Mouse (Mus musculus): ENCODE measurements around the gene Gm11444. TPM values are rescaled to one million over a fixed set of nuclear protein-coding genes. Genes with fewer than 3 reads are reported as not detected.
A peak's percentile ranks its signal among the peaks of the same experiment; 100 is the strongest.

Gm11444 gene
- total RNA-seq, 2 experiments from 2014 or later, result not detected

DNA sequence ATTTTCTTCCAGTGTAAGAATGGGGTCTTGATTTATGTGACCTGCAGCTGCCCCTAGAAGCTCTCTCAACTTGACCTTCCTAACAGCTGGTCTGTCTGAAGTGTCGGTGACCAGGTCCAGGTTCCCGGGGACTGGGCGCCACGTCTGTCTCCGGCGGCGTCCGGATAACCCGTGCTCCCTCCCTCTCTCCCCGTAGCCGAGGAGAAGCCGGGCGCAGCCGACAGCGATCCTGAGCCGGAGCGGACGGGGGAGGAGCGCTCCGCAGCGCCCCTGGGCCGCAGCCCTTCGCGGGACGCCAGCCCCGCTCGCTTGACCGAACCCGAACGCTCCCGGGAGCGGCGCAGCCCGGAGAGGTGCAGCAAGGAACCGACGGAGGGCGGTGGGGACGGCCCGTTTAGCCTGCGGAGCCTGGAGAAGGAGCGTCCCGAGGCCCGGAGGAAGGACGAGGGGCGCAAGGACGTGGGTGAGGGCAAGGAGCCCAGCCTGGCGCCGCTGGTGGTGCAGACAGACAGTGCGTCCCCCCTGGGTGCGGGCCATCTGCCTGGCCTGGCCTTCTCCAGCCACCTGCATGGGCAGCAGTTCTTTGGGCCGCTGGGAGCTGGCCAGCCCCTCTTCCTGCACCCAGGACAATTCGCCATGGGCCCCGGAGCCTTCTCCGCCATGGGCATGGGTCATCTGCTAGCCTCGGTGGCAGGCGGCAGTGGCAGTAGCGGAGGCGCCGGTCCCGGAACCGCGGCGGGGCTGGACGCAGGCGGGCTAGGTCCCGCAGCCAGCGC is 12.3 kb downstream of the Gm11444 start:
- peak in 1 of 2 experiments; percentile 25 for DNase-seq
- intact Hi-C loops (cut with DNase I), result no loop called here

DNA sequence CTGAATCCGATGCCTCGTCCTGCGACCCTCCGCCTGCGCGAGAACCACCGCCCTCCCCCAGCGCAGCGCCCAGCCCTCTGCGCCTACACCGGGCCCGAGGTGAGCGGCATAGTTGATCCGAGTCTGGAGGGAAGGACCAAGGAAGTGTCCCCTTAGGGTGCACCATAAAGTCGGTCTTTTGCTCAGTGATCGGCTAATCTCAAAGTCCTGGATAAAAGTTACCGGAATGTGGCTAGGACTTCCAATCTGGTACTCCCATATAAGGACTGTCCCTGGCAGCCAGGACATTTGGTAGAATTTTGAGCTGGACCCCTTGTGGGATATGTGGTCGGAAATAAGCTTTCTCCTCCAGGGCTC is 12.9 kb downstream of the Gm11444 start:
- no peak for DNase-seq
- intact Hi-C loops (cut with DNase I), result no loop called here

DNA sequence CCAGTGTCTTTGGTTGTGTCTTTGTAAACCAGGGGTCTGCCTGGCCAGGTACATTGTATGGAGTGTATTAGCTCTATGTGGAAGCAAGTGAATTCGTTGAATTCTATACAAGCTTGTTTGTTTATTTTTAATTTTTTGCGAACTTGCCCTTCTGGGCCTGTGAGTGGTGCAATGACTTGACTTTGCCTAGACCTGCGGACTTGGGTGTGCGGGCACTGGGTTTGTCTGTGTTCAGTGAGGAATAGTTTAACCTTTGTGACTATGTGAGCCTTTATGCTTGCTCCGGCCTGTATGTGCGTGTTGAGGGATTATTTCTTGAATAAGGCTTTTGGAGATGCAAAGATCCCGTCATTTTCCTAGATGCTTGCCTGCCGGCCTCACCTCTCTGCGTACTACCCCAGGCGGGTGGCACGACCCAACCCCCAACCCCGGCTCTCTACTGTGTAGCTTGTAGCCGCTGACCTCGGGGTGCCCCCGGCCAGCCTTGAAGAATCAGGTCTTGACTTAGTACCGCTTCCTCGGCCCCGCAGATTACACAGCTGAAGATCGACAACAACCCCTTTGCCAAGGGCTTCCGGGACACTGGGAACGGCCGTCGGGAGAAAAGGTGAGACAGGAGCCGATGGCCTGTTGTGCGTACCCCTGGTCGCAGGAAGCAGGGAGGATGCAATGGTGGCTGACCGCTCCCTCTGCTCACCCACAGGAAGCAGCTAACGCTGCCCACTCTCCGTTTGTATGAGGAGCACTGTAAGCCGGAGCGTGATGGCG is 13.4 kb downstream of the Gm11444 start:
- peak in 1 of 2 experiments; percentile 25 for DNase-seq
- intact Hi-C loops (cut with DNase I), result no loop called here

DNA sequence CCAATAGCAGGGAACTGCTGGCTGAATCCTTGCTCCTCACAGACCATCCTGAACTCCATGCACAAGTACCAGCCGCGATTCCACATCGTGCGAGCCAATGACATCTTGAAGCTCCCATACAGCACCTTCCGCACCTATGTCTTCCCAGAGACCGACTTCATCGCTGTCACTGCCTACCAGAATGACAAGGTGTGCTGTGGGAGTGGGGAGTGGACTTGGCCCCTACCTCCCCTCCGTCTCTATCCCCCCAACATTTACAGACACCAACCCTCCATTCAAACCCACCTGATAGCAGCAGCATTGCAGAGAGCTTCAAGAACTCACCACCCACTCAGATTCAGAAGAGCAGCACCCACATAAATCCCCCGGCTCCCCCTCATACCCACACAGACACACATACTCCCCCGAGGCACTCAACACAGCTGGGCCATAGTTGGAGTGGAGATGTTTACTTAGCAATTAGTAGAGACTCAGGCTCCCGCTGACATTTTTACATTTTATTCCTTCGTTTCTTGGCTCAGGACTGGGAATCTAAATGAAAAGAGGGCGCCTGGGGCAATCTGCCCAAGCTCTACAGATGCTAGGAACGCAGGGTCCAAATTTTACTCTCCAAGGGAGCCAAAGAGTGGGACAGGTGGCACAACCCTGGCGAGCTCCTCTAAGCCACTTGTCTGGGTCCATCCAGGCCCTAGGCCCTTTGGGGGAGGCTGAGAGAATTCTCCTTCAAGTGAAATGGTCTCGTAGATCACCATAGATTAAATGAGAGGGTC is 14.2 kb downstream of the Gm11444 start:
- no peak for DNase-seq
- intact Hi-C loops (cut with DNase I), result no loop called here

DNA sequence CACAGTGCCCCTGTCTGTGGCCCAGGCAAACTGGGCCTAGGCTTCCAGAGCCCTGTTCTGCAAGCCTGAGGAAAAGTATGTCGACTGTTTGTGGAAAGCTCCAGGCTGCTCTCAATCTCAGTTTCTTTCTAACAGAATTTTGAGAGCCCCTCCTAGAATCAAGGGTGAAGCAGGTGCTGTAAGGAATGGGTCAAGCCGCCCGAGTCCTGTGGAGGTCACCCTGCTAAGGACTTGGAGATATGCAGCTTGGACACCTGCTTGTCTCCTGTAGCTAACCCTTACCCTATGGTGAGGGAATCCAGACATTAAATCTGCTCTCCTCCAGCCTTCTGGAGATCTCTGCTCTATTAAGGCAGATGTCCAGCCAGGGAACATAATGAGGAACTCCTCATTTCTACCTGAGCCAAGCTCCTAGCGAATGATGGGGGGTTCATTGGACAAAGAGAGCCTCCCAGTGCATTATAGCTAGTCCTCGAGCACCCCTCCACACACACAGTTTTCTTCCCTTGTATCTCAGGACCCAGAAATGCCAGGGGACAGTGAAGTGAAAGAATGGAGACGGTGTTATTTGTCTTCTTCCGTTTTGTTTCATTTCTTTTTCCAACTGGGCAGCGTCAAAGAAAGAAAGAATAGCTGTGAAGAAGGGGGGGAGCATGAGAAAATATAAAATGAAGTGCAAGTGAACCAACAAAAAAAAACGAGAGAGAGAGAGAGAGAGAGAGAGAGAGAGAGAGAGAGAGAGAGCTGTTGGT is 15.0 kb downstream of the Gm11444 start:
- DNase-seq, result no peak
- intact Hi-C loops (cut with DNase I), result no loop called here

DNA sequence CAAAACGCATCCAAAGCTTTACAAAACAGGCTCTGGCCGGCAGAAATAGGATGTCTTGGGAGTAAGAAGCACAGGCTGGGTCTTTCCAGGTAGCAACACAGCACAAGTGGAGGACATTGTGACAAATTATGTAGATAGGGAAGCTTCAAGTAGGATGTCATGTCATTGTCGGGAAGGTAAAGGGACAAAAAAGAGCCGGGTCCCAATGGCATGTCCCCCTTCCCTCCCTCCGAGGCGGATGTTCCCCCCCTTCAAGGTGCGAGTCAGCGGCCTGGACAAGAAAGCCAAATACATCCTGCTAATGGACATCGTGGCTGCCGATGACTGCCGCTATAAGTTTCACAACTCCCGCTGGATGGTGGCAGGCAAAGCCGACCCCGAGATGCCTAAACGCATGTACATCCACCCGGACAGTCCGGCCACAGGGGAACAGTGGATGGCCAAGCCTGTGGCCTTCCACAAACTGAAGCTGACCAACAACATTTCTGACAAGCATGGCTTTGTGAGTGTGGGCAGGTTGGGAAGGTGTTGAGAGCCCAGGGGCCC is 15.7 kb downstream of the Gm11444 start:
- no peak for DNase-seq
- intact Hi-C loops (cut with DNase I), result no loop called here

DNA sequence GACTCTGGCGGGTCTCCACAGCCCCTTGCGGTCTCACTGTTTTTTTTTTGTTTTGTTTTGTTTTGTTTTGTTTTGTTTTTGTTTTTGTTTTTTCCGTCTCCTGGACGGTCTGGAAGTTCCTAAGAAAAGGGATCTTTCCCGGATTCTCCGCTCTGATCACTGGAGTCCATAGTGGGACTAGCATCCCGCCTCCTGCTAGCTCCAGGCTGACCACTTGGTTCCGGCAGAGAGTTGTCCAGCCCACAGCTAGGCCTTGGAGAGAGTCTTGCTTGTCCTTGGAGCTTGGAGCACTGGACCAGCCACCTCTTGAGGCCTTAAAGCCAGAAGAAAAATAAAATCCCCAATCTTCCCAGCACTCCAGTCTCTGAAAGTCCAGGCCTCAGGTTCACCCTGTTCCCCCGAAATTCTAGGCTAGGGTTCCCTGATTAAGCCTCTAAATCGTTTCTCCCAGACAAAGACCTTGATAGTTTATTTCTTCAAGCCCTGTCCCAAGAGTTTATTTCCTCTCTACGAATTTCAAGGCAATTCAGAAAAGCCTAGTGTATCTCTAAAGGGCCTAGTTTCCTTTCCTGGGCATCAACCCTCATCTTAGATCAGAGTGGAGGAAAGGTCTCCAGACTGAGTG is 16.3 kb downstream of the Gm11444 start:
- intact Hi-C loops (cut with DNase I), result no loop called here
- peak in 1 of 2 experiments; percentile 25 for DNase-seq

DNA sequence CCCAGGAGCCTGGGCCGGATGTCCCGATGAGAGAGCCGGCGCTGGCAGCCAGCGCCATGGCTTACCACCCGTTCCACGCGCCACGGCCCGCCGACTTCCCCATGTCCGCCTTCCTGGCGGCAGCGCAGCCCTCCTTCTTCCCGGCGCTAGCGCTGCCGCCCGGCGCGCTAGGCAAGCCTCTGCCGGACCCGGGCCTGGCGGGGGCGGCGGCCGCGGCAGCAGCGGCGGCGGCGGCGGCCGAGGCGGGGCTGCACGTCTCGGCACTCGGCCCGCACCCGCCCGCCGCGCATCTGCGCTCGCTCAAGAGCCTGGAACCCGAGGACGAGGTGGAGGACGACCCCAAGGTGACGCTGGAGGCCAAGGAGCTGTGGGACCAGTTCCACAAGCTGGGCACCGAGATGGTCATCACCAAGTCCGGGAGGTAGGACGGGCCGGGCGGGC is 17.0 kb downstream of the Gm11444 start:
- intact Hi-C loops (cut with DNase I), result no loop called here
- DNase-seq, result peak in 1 of 2 experiments; percentile 28

DNA sequence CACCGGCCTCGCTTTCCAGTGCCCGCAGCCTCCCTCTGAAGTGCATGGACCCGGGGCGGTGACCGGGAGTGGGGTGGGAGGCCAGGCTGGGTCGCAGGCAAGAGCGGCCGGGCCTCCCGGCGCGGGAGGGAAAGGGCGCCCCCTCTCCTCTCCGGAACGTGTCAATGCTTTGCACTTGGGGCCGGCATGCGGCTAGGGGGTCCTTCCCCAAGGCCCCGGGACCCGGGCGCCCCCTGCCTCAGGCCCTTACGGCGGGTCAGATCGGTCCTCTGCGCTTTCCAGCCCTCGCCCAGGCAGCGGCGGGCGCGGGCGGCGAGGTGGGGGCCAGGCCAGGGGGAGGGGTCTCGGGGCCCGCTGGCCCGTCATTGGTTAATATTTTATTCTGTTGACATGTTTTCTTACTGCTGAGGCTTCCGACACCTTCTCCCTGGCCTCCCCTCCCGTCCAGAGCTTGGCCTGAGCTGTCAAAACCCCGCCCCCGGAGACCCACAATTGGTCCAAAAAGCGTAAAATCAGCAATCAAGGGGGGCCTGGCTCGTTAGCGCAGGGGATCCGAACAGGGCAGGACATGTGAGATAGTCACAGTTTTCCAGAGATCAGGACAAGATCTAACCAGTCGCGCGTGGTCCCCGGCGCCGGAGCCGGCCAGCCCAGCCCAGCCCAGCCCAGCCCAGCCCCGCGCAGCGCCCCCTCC is 17.8 kb downstream of the Gm11444 start, which contains the start of gene Tbx2:
Tbx2 (plus strand) TSS at position 321 of the 694 bp plus-strand sequence.
- intact Hi-C loops (cut with DNase I), result no loop called here
- DNase-seq, result peak; percentile 69 to 76

DNA sequence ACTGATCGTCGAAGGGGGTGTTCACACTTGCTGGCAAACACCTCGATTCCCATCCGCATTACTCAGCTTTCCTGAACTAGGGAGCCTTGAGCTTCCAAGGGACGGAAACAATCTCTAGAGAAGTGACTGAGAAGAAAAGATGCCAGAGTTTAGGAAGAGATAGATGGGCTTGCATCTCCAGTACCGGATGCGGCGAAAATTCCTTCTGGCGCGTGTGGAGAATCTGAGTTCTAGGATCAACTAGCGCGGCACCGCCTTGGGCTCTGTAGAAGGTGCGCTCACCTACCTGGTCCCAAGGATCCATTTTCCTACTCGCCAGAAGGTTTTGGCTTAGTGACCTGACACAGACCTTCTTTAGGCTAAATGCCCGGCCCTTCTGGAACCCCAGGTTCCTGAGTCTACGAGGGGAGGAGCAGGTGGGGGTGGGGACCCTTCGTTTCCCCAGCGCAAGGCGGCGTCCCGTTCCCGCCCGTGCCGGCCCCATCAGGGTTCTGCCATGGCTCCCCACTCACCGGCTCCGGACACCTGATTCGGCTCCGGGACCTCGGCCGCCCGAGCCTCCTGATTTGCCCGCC is 18.4 kb downstream of the Gm11444 start:
- DNase-seq, result no peak
- intact Hi-C loops (cut with DNase I), result no loop called here

DNA sequence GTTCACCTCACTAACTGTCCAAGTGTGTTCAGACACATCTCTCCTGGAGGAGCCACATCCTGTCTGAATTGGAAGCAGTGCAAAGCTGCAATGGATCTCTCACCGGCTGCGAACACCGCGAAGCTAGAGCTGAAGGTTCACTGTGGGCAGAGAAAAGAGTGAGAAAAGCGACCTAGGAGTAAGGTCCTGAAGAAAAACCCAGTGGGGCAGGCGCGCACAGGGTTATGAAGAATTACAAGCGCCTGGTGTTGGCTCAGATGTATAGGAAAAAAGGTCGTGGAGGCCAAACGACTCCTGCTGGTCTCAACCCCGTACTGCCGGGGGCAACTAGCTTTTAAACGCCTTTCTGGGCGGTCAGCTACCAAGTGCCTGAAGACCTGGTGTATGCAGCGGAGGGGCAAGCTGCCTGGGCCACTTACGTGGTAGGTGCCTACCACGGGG is 19.2 kb downstream of the Gm11444 start:
- intact Hi-C loops (cut with DNase I), result no loop called here

DNA sequence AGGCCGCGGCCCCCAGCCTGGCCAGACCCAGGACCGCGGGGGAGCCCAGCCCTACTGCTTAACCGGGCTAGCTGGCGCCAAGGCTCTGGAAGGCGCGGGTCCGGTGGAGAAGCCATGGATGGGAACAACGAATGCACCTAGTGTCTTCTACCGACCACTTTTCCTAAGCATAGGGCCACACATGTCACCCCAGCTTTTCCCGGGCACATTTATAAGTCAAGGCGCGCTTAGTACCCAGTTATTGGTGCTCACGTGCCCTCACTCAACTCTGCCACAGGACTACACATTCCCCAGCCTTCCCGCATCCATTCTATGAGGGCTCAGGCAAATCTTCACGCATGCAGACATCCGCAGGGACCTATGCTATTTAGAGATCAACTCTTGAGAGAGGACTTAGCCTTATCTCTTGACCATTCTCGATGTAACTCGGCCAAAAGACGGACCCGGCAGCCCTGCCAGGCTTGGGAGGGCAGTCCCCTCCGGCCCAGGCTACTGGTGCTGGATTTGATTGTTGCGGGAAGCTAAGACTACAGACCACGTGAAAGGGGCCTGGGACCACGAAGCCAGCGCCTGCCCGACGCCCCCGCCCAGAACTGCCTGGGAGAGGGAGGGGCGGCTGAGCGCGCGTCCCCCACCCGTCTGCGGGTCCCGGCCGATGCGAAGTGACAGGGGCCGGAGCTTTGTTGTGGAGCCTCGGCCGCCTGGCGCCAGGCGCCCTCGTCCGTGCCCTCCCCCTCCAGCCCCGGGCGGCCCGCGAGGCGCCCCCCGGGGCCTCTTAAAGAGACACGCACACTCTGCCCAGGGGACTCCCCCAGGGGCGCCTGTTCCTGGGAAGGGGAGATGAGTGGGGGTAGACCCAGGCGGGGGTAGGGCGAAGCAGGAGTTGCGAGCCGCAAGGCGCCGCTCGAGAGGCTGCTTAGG is 20.4 kb downstream of the Gm11444 start:
- intact Hi-C loops (cut with DNase I), result loop anchor here (5.0 kb wide), 1 partner anchor 447 kb away; no protein-coding TSS in a partner anchor
- DNase-seq, result no peak

More for the DNA sequence above, 19.2 kb downstream of the Gm11444 start:
- no peak for DNase-seq

DNA sequence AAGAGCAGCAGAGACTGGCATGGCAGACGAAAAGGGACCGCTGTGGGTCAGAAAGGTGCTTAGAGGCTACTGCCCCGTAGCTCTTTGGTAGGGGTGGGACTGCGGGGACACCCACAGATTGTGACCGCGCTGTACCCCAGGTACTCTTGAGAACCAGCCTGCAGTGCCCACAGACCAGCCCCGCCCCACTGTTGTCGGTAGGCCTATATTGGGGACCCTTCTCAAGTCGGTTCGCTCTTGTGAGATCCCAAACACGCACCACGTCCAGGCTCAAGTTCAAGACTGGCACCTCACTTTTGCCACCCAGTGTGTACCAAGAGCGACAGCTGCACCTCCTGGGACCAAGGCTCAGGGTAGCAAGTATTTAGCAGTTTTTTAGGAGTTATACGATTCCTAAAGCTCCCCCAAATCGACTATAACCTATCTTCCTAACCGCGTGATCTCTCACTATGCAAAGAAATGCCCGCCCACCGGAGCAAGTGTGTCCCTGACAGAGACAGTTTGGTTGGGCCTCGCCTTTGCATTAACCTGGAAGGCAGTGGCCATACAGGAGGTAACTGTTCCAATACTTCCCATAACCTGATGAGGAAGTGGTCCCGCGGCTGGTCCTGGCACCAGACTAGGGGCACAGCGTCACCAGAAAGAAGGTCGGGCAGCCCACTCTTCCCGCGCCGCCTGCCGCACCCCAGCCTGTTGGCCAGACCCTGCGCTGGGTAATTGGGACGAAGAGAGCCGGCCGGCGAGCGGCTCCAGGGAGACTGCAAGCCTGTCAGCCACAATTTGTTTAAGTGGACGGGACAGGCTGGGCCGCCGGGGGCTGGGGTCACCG is 21.2 kb downstream of the Gm11444 start:
- intact Hi-C loops (cut with DNase I), result loop anchor here (5.0 kb wide), 1 partner anchor 447 kb away; no protein-coding TSS in a partner anchor
- DNase-seq, result no peak

DNA sequence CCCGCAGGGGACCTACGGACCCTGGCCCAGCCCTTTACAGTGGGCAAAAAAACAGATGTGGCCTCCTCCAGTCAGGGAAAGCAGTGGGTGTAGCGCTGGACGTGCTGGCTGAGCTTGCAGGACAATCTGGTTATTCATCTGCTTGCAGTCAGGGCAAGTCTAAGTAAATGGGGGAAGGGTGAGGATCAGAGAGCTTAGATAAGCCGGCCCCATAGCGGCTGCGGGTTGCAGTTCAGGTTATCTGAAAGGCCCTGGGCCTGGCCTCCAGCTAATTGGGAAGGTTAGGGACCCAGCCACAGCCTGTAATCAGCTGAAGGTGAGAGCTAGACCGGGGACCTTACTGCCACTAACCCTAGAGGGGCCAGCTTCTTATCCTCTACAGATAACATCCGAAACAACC is 22.8 kb downstream of the Gm11444 start:
- no peak for DNase-seq
- intact Hi-C loops (cut with DNase I), result loop anchor here (5.0 kb wide), 1 partner anchor 445 kb away; no protein-coding TSS in a partner anchor

DNA sequence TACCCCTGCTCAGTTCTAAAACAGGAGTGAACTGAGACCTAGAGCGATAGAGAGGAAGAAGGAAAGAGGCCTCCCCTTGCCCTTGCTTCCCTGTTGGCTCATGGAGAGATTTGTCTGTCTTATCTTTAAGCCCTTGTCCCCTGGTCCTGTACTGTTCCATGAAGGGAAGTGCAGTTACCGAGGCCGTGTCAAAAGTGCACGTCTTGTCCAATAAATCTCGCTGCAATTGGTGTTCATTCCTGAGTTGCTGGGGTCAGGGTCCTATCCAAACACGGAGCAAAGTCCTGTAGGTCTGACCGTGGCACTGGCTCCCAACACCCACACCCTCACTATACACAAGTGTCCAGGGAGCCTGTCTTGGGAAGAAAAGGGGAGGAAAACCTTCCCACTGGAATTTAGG is 24.3 kb downstream of the Gm11444 start:
- DNase-seq, result no peak
- intact Hi-C loops (cut with DNase I), result loop anchor here (5.0 kb wide), 1 partner anchor 444 kb away; no protein-coding TSS in a partner anchor

DNA sequence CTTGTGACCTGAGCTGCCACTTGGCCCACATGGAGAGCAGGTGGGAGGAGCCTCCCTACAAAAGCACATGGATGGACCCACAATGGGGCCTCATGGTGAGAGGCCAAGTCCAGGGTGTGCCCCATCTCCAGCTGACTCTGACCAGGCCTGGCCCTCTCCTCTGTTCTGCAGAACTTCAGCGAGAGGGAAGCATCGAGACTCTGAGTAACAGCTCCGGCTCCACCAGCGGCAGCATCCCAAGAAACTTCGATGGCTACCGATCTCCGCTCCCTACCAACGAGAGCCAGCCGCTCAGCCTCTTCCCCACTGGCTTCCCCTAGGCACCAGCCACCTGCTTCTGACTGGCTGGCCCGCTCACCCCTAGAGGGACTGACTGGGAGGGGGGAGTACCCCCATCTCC is 25.1 kb downstream of the Gm11444 start:
- intact Hi-C loops (cut with DNase I), result loop anchor here (5.0 kb wide), 1 partner anchor 443 kb away; no protein-coding TSS in a partner anchor
- DNase-seq, result no peak
